16 mouse cellular contexts compared by ENCODE assay signal in the genomic region with DNA sequence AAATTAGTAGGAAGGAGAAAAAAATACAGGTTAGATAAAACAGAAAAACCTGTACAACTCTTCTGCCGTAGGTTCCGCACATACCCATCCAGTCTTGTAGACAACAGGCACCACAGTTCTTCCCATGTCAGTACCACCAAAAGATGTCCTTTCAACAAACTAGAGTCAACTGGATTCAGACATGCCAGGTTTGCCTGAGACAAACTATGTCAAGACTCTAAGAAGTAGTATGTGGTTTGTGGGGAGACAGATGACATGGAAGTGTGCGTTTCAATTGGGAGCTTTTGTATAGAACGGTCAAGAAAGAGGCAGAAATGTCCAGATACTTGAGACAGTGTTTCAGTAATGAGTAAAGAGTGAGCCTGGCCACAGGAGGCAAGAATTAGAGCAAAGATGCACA.
"Had no signal": no experiment of that assay in that cellular context is flagged by ENCODE, and none has a peak within 500 bp of the region (broad histone marks: within the 10 kb centered on the region; RNA-seq: fewer than 3 reads in every experiment).

No protein-coding gene starts in this region.

- H3K9me3 ChIP-seq: neural tube, embryonic 13.5 days; neural tube, embryonic 15.5 days; stomach, embryonic 15.5 days had no signal

- H3K27me3 ChIP-seq: neural tube, embryonic 13.5 days; neural tube, embryonic 15.5 days; stomach, embryonic 15.5 days had no signal

- H3K4me1 ChIP-seq: stomach, embryonic 15.5 days had no signal

- H3K4me2 ChIP-seq: neural tube, embryonic 13.5 days; neural tube, embryonic 15.5 days; stomach, embryonic 15.5 days had no signal

- H3K4me3 ChIP-seq: neural tube, embryonic 13.5 days; neural tube, embryonic 15.5 days; stomach, embryonic 15.5 days had no signal

- DNase-seq: retina, postnatal 1 day; right cerebral cortex, adult 18-20 months; right cerebral cortex, postnatal 14 days; right cerebral cortex, postnatal 25 days; right cerebral cortex, postnatal 4 days; spleen, adult 18-20 months; thymus, adult 18-20 months; thymus, adult 2 months; thymus, postnatal 14 days; thymus, postnatal 25 days; thymus, postnatal 36 days; thymus, postnatal 4 days had no signal

- H3K9ac ChIP-seq: neural tube, embryonic 13.5 days; neural tube, embryonic 15.5 days; stomach, embryonic 15.5 days had no signal

- H3K36me3 ChIP-seq: neural tube, embryonic 13.5 days; neural tube, embryonic 15.5 days; stomach, embryonic 15.5 days had no signal

- H3K27ac ChIP-seq: neural tube, embryonic 13.5 days; neural tube, embryonic 15.5 days; stomach, embryonic 15.5 days; stomach, postnatal 0 days had no signal
